Mouse (Mus musculus): ENCODE measurements at regions not wholly inside any gene's neighbourhood (a gene's known extent, or its start where the extent isn't known, plus 50 kb on each side); places are given as distances from the start of the nearest gene placed in this dataset.
"Not testable (repeated sequence)": the region's sequence is repeated elsewhere in the genome, so short reads cannot be mapped to it uniquely, and the experiment has no call there.

DNA sequence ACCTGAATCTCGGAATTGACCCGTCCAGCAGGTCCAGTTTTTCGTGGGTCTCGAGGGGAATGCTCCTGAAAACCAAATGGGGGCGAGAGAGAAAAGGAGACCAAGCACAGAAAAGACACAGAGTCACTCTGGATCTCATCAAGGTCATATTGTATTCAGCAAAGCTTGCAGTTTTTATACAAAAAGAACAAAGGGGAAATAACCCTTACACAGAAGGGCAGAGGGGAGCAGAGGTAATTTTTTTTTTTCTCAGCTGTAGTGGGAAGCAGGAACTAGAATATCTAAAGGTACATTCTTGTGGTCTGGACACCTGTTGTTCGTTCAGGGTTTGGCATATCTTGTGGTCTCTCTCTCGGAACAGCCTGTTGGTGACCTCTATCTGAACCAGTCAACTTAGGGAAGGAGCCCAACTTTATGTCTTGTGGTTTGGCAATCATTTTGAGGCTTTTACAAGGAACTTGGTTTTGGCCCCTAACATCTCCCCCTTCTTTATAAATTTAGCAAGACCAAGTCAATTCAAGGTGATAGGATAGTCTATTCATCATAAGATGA is 1645.9 kb upstream of the Cdh9 start:
- H3K36me3 ChIP-seq (ENCODE audit: insufficient read depth, low read length): no peaks in the 10 kb centered on the region
- H3K9ac ChIP-seq (ENCODE audit: low read depth, low read length): no peak overlapping the region
- no peaks in the 10 kb centered on the region for H3K9me3 ChIP-seq (replicated peaks; ENCODE audit: low read length)
- DNase-seq (ENCODE audit: low spot score) (no peak), ATAC-seq (replicated peaks; ENCODE audit: low FRiP score, low read depth) (no peak)
- WGBS: 80% methylated on average over 7 of the region's 7 CpGs
- no peak overlapping the region for H3K27ac ChIP-seq
- no peak for TF ChIP-seq CTCF (IDR thresholded peaks at IDR 0.05; ENCODE audit: low read depth)
- no peak overlapping the region for H3K4me3 ChIP-seq (replicated peaks; ENCODE audit: low read depth, low read length)
- H3K4me1 ChIP-seq (replicated peaks; ENCODE audit: insufficient read depth, low read length): no peaks in the 10 kb centered on the region
- no peak overlapping the region for H3K4me2 ChIP-seq (ENCODE audit: low read length)
- no peaks in the 10 kb centered on the region for H3K27me3 ChIP-seq (ENCODE audit: insufficient read depth, low read length)

DNA sequence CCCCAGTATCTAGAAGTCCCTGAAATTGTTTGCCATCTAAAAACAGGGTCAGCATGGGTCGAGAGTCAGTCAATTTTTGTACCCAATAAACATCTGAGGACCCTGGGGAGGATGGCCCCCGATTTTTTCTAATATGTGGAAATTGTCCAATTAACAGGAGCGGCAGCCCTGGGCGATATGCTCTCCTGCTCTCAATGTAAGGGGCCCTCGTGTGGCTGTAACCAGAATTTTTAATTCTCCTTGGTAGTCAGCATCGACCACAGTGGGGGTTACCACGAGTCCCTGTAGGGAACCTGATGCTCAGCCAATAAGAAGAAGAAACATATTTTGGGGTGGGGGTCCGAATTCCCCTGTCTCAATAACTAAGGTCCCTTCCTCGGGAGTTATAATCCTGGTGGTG is 1639.9 kb upstream of the Cdh9 start:
- H3K27me3 ChIP-seq (ENCODE audit: insufficient read depth, low read length); H3K9me3 ChIP-seq (replicated peaks; ENCODE audit: low read length); H3K9ac ChIP-seq (ENCODE audit: low read depth, low read length); DNase-seq (ENCODE audit: low spot score); H3K4me1 ChIP-seq (replicated peaks; ENCODE audit: insufficient read depth, low read length); H3K4me3 ChIP-seq (replicated peaks; ENCODE audit: low read depth, low read length); H3K4me2 ChIP-seq (ENCODE audit: low read length); ATAC-seq (replicated peaks; ENCODE audit: low FRiP score, low read depth); H3K27ac ChIP-seq; H3K36me3 ChIP-seq (ENCODE audit: insufficient read depth, low read length): not testable (repeated sequence)
- 84% methylated on average over 9 of the region's 9 CpGs for WGBS

- H3K9ac ChIP-seq (ENCODE audit: low read depth, low read length); H3K9me3 ChIP-seq (replicated peaks; ENCODE audit: low read length); H3K27ac ChIP-seq; H3K36me3 ChIP-seq (ENCODE audit: insufficient read depth, low read length); H3K4me3 ChIP-seq (replicated peaks; ENCODE audit: low read depth, low read length); H3K4me2 ChIP-seq (ENCODE audit: low read length); H3K4me1 ChIP-seq (replicated peaks; ENCODE audit: insufficient read depth, low read length); H3K27me3 ChIP-seq (ENCODE audit: insufficient read depth, low read length); ATAC-seq (replicated peaks; ENCODE audit: low FRiP score, low read depth): not testable (repeated sequence)
- peak; percentile 19 for DNase-seq (ENCODE audit: low spot score)
- 80% methylated on average over 3 of the region's 3 CpGs for WGBS
- peak; percentile 37; the same call in 1 of the 2 replicates for TF ChIP-seq CTCF (IDR thresholded peaks at IDR 0.05; ENCODE audit: low read depth)
Observed at GRCm38 (mm10) chr15:15089783-15090182, 1638.8 kb upstream of the Cdh9 start.

DNA sequence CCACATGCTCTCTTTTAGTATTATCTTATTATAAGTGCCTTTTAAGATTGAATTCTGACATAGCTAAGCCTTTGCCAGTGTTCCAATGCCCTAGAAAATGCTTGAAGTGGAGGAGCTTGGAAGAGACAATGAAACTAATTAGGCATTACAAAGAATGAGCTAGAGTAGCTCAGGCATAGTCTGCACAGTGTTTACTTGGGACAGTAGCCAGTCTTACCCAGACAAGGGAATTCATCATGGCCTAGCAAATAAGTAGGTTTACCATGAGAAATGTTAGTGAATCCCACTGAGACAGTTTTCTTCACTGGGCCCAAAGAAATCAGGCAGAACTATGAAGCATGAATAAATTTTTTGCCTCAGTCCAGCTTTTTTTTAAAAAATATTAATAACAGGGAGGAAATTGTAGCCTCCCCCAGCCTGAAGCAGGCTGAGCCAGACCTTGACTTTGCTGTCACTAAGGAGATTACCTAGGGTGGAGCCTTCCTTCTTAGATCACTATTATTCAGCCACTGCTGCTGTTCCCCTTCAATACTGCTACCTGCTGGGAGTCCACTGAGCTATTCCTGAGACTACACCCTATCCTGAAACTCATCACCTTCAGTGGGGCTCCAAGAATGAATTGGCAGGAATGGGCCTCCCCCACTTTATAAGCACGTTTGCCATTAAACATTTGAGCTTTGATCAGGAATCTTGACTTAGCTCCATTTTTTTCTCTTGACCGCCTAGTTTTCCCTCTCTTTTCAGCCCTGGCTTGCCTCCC is 1636.8 kb upstream of the Cdh9 start:
- Histone ChIP-seq H3K27me3 (ENCODE audit: insufficient read depth, low read length) (no peaks in the 10 kb centered on the region), H3K4me3 (replicated peaks; ENCODE audit: low read depth, low read length) (no peak overlapping the region), H3K27ac (no peak overlapping the region), H3K4me2 (ENCODE audit: low read length) (no peak overlapping the region), H3K9ac (ENCODE audit: low read depth, low read length) (no peak overlapping the region), H3K4me1 (replicated peaks; ENCODE audit: insufficient read depth, low read length) (no peaks in the 10 kb centered on the region), H3K9me3 (replicated peaks; ENCODE audit: low read length) (no peaks in the 10 kb centered on the region), H3K36me3 (ENCODE audit: insufficient read depth, low read length) (no peaks in the 10 kb centered on the region)
- DNase-seq (ENCODE audit: low spot score): no peak
- no peak for TF ChIP-seq CTCF (IDR thresholded peaks at IDR 0.05; ENCODE audit: low read depth)
- ATAC-seq (replicated peaks; ENCODE audit: low FRiP score, low read depth): no peak
- WGBS: 68% methylated on average over 2 of the region's 2 CpGs

DNA sequence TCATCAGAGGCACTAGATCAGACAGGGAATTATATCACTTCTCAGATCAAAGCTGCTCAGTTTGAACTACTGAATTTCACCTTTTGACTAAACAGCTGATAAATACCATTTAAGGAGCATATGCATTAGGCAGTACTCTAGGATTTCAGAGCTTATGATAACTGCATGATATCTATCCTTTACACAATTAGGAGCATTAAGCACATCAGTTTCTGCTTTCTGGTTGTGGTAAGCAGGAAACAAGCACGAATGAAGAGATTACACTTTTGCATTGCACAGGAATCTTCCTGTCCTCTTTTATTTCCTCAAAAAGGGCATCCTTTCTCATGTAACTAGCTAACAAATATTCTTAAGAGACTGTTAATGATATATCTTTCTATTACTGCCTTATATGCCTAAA is 1631.2 kb upstream of the Cdh9 start:
- Histone ChIP-seq H3K9ac (ENCODE audit: low read depth, low read length) (no peak overlapping the region), H3K27ac (no peak overlapping the region), H3K4me3 (replicated peaks; ENCODE audit: low read depth, low read length) (no peak overlapping the region), H3K4me1 (replicated peaks; ENCODE audit: insufficient read depth, low read length) (no peaks in the 10 kb centered on the region), H3K9me3 (replicated peaks; ENCODE audit: low read length) (no peaks in the 10 kb centered on the region), H3K27me3 (ENCODE audit: insufficient read depth, low read length) (no peaks in the 10 kb centered on the region), H3K4me2 (ENCODE audit: low read length) (no peak overlapping the region), H3K36me3 (ENCODE audit: insufficient read depth, low read length) (no peaks in the 10 kb centered on the region)
- WGBS: 61% methylated on average over 1 of the region's 1 CpGs
- TF ChIP-seq CTCF (IDR thresholded peaks at IDR 0.05; ENCODE audit: low read depth): no peak
- no peak for DNase-seq (ENCODE audit: low spot score)
- no peak for ATAC-seq (replicated peaks; ENCODE audit: low FRiP score, low read depth)

DNA sequence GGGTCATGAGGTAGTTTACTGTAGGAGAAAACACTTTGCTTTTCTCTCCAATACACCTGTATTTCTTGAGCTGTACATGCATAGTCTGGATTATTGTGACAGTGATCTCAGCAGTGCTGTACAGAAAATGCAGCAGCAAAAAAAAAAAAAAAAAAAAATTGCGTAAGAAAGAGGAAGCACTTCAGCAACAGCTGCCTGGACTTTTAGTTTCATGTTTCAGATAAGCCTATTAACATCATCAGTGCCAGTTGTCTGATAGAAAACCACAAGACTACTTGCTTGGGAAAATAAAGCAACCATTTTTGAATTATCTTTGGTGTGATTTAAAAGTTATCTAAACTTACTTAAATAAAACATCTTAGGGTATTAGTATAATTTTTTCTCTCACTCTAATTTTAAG is 1626.4 kb upstream of the Cdh9 start:
- ATAC-seq (replicated peaks; ENCODE audit: low FRiP score, low read depth): no peak
- DNase-seq (ENCODE audit: low spot score): no peak
- no peaks in the 10 kb centered on the region for H3K9me3 ChIP-seq (replicated peaks; ENCODE audit: low read length)
- WGBS: 75% methylated on average over 1 of the region's 1 CpGs
- TF ChIP-seq CTCF (IDR thresholded peaks at IDR 0.05; ENCODE audit: low read depth): no peak
- no peaks in the 10 kb centered on the region for H3K4me1 ChIP-seq (replicated peaks; ENCODE audit: insufficient read depth, low read length)
- H3K36me3 ChIP-seq (ENCODE audit: insufficient read depth, low read length): no peaks in the 10 kb centered on the region
- H3K4me3 ChIP-seq (replicated peaks; ENCODE audit: low read depth, low read length): no peak overlapping the region
- no peaks in the 10 kb centered on the region for H3K27me3 ChIP-seq (ENCODE audit: insufficient read depth, low read length)
- no peak overlapping the region for H3K27ac ChIP-seq
- no peak overlapping the region for H3K4me2 ChIP-seq (ENCODE audit: low read length)
- no peak overlapping the region for H3K9ac ChIP-seq (ENCODE audit: low read depth, low read length)

DNA sequence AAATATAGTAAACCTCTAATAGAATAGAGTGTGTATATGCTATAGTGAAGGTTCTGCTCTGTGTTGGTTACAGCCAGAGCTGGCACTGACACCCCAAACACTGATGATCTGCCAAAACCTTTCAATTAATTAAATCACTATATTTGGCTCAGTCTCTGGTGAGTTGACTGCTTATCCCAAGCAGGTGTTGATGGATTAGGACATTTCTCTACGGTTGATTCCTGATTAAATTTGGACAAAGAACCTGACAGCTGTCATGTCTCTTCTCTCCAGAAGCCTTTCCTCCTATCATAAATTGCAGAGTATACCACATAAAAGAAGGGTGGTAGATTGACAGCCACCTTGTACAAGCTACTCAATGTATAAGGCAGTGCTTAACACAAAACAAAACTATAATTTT is 1608.4 kb upstream of the Cdh9 start:
- ATAC-seq (replicated peaks; ENCODE audit: low FRiP score, low read depth) (no peak), DNase-seq (ENCODE audit: low spot score) (no peak)
- 71% methylated on average over 1 of the region's 1 CpGs for WGBS

More for the DNA sequence above, 1608.4 kb upstream of the Cdh9 start:
- Histone ChIP-seq H3K4me3 (replicated peaks; ENCODE audit: low read depth, low read length) (no peak overlapping the region), H3K4me2 (ENCODE audit: low read length) (no peak overlapping the region), H3K27ac (no peak overlapping the region), H3K27me3 (ENCODE audit: insufficient read depth, low read length) (no peaks in the 10 kb centered on the region), H3K4me1 (replicated peaks; ENCODE audit: insufficient read depth, low read length) (no peaks in the 10 kb centered on the region), H3K9me3 (replicated peaks; ENCODE audit: low read length) (no peaks in the 10 kb centered on the region), H3K9ac (ENCODE audit: low read depth, low read length) (no peak overlapping the region), H3K36me3 (ENCODE audit: insufficient read depth, low read length) (no peaks in the 10 kb centered on the region)
- no peak for TF ChIP-seq CTCF (IDR thresholded peaks at IDR 0.05; ENCODE audit: low read depth)
